Mouse (Mus musculus): ENCODE results near the gene Ano4.

DNA sequence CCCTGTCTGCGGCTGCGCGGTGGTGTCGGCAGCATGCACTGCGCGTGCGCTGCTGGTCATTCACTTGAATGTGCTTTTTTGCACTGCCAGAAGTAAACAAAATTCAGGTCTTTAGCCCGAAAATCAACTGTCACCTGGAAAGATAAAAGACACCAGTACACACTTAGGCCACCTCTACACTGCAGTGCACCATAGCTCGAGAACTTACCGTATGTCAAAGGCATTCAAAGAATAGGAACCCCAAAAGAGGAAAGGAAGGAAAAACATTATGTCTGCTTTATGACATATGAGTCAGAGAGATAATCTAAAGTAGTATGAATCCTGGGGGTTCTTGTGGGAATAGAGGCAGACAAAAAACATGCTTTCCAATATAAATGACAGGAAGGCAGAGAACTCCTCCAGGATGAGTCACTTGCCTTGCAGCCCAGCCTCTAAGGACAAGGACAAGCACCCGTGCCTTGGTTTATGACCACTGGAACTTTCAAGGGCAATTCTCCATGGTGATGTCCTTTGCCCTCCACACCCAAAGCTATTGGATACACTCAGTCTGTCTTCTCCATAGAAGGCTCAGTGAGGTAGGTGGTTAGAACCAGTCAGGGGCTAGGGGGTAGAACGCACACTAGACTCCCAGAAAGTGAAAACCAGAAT lies 394.8 kb downstream of the Ano4 start:
- TF ChIP-seq RAD21 (IDR thresholded peaks at IDR 0.05; ENCODE audit: low read depth, low read length) = no peak
- no peak for TF ChIP-seq JUND (conservative IDR thresholded peaks at IDR 0.05; ENCODE audit: low read depth, low read length)
- TF ChIP-seq JUN (IDR thresholded peaks at IDR 0.05; ENCODE audit: insufficient read depth, low read depth, low read length) = no peak

Measured in CH12.LX (cell line).